Mouse (Mus musculus) heart, adult 18-20 months (tissue): ENCODE results near the gene Usp46. TPM values are rescaled to one million over a fixed set of nuclear protein-coding genes. Genes with fewer than 3 reads are reported as not detected.
A peak's percentile ranks its signal among the peaks of the same experiment; 100 is the strongest.
"Not testable (repeated sequence)": the region's sequence is repeated elsewhere in the genome, so short reads cannot be mapped to it uniquely, and the experiment has no call there.

Source experiments
- DNase-seq, 2 experiments: peaks; one replicate each; pipeline ENCODE4 v3.0.0; 2021 to 2022; ENCODE audit warnings: mixed read lengths in 1 of 2
- total RNA-seq, 2 experiments: library from RNA; stranded (reverse); gene quantifications; 2 replicates each; pipeline ENCODE4 v1.2.3; 2021

The Usp46 gene
- total RNA-seq, 2 experiments from 2014 or later: 34.8 to 38.2 TPM

- not testable (repeated sequence) for DNase-seq
Observed at GRCm38 (mm10) chr5:74070564-74070963, 2.3 kb upstream of the Usp46 start.

GRCm38 (mm10) chr5:74068714-74069321 lies 587 bp upstream of the Usp46 start:
- peak; percentile 90 to 91 for DNase-seq

GRCm38 (mm10) chr5:74067346-74067745 lies 885 bp downstream of the Usp46 start:
- no peak for DNase-seq

GRCm38 (mm10) chr5:74066416-74067115 lies 1.7 kb downstream of the Usp46 start:
- peak in 1 of 2 experiments; percentile 59 for DNase-seq

DNA sequence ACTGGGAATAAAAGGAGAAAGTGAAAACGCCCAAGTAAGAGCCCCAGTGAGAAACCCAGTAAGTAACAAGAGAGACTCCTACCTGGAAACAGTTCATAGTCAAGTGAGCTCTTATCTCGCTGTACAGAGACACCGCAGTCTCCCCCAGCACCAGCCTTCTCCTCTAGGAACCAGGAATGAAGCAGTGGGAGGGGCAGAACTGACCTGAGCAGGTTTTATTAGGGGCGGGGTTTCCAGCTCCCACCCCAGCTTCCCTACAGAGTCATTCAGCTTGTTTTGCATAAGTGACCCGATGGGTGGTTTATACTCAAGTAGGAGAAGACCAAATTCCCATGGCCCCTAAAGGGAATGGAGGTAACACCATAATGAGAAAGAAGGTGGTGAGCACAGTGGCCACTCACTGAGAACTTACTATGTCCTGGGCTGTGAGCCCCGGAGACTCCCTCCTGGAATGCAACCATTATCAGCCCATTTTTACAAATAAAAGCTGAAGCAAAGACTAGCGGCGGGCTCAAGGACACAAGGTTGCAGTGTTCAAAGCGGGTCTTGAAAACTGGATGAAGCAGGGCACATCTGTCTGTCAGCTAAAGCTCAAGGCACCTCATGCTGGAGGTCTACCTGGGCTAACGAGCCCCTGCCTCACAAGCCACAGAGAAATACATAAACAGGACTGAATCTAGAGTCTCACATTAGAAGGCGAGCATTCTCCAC lies 2.5 kb downstream of the Usp46 start:
- no peak for DNase-seq

- peak in 1 of 2 experiments; percentile 28 for DNase-seq
Observed at GRCm38 (mm10) chr5:74064844-74065243, 3.4 kb downstream of the Usp46 start.

DNA sequence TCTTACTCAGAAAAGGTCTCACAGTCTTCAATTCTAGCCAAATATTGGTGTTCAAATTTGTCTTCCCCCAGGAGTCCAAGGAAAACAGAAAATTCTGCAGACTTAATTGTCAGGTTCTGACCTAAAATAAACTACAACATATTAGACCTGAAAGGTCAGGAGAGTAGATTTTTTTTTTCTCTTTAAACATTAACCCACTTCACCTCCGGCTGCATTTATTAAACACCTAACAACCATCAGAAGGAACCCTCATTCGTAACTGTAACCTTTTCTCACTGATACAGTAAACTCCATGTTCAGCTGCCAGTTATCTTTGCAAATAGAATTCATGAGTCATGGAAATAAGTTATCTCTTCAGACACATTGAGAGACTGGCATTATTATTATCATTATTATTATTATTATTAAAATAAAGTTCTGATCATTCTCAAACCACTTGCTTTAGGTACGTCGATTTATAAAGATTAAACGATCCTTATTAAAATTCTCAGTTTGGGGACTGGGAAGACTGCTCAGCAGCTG lies 4.9 kb downstream of the Usp46 start:
- no peak for DNase-seq

DNA sequence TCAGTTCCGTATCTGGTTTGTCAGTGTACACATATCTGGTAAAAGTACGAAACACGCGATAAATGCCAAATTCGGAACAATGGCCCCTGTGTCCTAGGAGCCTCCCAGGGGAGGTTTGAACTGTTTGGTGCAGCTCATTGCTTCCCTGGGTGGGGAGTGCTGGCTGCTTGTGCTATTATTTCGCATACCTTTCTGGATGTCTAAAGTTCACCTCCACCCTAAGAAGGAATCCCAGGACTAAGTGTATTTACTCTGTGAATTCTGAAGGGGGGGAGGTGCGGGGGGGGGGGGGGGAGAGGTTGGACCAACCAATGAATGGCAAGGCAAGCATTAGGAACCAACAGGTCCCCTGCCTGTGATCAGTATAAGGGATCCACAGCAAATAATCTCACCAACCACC lies 6.0 kb downstream of the Usp46 start:
- no peak for DNase-seq

- no peak for DNase-seq
Observed at GRCm38 (mm10) chr5:74061408-74062047, 6.7 kb downstream of the Usp46 start.

DNA sequence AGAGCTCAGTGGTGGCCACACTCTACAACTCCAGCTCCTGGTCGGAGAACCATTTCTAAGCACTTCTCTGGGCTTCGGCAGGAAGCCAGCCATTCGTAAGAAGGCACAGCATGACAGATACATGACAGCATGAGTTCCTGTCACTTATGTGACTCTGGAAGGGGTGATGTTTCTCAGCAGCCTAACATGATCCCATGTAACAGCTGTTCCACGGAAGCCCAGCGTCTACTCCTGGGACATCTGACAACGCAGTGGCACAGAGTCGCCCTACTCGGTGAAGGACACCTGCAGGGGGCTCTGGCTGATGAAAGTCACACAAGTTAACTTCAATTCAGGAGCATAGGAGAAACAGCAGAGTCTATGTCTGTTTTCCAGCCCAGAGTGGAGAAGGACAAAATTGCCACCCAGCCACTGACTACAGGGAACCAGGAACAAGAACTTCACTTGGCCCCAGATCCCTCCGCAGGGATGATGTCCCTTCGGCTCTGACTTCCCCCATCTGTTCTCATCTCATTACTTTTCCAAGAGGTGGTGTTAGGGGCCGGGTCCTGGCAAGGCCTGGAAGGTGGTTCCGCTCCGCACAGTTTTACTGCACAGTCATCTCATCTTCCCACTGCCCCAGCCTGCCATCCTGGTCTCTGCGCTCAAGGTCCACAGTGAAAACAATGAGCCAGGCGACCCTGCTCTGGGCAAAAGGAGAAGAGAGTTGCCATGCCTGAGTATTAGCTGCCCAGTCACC lies 15.9 kb downstream of the Usp46 start:
- DNase-seq: no peak

DNA sequence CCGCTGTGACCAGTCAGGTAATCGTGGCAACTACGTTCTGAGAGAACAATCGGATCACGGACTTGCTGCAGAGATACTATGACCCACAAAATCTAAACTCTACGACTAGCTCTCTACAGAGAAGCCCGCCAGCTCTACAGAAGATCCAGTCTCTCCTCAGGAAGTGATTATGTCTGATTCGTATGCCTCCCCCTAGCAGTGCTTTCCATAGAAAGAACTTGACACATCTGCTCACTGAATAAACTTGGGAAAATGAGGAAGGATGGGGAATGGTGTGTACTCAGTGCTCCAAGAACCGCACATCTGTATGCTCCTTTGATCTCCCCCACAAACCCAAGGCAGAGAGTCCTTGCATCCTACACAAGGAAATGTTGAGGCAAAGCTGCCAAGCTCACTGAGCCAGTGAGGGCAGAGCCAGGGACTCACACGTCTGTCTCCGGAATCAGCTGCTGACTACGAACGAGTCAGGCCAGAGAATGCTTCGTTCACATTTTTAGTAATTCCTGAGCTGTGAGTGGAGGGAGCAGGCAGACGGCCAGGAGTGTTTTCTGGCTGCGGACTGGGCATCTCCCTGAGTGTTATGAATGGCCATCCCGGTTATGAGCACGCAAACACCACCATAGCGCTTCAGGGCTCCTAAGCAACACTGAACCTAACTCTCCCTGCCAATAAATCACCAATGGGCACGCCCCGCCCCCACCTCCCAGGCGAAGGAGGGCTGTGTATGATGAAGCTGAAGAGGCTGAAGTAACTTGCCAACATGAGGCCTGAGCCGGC lies 16.6 kb downstream of the Usp46 start:
- peak; percentile 54 to 64 for DNase-seq

- DNase-seq: no peak
Observed at GRCm38 (mm10) chr5:74050903-74051302, 17.3 kb downstream of the Usp46 start.

DNA sequence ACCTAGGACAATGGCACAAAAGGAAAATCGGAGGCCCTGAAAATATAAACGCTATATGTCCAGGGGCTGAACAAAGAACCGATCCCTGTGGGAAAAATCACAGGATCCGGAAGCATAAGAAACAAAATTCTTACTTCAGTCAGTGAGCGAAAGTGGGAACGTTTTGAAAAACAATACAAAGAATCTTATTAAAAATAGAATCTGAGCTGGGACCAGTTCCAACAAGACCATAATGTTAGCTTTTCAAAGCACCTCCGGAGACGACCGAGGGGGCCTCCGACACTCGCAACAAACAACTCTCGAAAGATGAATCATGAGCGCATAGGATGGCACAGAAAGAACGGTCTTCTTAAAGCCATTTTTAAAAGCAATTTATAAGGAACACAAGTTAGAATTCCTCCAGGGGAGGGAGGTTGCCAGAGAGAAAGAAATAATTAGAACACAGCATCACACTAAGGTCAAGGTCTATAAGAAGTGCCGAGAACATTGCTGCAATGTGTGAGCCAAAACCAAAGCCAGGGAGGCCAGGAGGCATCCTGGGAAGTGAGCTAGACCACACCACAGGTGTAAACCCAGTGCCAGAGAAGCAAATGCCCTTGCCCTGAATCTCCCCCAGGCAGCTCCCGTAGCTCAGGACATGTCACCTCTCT lies 19.3 kb downstream of the Usp46 start:
- DNase-seq: peak in 1 of 2 experiments; percentile 20

GRCm38 (mm10) chr5:74044591-74044990 lies 23.6 kb downstream of the Usp46 start:
- DNase-seq: no peak

- DNase-seq: no peak
Observed at GRCm38 (mm10) chr5:74042796-74043340, 25.4 kb downstream of the Usp46 start.

GRCm38 (mm10) chr5:74040541-74040940 lies 27.7 kb downstream of the Usp46 start:
- DNase-seq: no peak

DNA sequence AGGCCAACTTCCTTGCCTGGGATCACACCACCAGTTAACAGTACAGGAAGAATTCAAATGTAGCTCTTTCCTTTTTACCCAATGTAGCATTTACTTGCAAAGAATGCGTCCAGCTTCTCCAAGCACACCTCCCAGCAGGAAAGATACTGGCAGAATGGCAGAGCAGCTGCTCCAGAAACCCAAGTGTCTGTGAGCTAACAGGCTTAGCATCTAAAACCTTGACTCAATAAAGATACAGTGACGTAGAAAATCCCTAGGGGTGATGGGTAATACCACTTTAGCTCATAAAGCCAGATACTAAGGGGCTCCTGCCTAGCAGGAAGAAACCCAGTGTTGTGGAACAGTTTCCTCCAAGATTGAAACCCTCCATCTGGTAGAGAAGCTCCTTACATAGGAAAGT lies 32.8 kb downstream of the Usp46 start:
- DNase-seq: no peak

- no peak for DNase-seq
Observed at GRCm38 (mm10) chr5:74034177-74034576, 34.1 kb downstream of the Usp46 start.

DNA sequence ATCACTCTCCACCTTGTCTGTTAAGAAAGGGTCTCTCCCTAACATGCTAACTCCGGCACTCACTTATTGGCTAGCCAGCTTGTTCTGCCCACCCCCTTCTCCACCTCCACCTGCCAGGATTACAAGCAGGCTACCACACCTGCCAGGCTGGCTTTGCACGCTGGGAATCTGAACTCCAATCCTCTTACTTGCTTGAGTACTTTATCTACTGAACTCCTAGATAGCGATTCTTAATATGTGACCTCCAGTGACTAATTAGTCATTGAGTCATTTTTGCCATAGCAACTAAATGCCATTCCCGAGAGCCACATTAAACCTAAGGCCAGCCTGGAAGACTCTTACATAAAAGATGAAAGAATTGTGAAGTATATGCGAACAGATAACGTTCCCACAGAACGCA lies 38.4 kb downstream of the Usp46 start:
- no peak for DNase-seq
